In genomic region chr10:19933511-19934383, GRCm38 (mm10) we compare ENCODE assay signal across 8 mouse cellular contexts. TPM values are rescaled to one million over a fixed set of nuclear protein-coding genes. Genes with fewer than 3 reads are reported as not detected.
DNase-seq lines count a peak whose midpoint lies in the region; ATAC-seq and TF ChIP-seq lines count a peak whose summit lies in the region.

No protein-coding gene starts in this region.

- under 1% methylated on average over 95 of the region's 97 CpGs for WGBS in lung, adult 2 months
- under 1% methylated on average over 88 of the region's 97 CpGs for WGBS in neural tube, embryonic 14.5 days

- H3K27me3 ChIP-seq in neural tube, embryonic 14.5 days (ENCODE audit: control insufficient read depth, insufficient read depth, low read length): peaks cover 10% of the 10 kb centered on the region
- no peaks in the 10 kb centered on the region for H3K27me3 ChIP-seq in testis, adult 2 months (ENCODE audit: control insufficient read depth, insufficient read depth, low read length)

- no peak for TF ChIP-seq CTCF in lung, adult 2 months (IDR thresholded peaks at IDR 0.05; ENCODE audit: insufficient read depth, low read length)
- no peak for TF ChIP-seq CTCF in testis, adult 2 months (IDR thresholded peaks at IDR 0.05; ENCODE audit: control insufficient read depth, insufficient read depth, insufficient replicate concordance, low read depth, low read length)

- ATAC-seq in CD4-positive, CD25-positive, alpha-beta regulatory T cell, adult 4 months: peak; percentile 81
- ATAC-seq in neural tube, embryonic 14.5 days (ENCODE audit: low read depth): peak; percentile 87

- peaks cover 2% of the 10 kb centered on the region for H3K4me1 ChIP-seq in lung, adult 2 months (ENCODE audit: control insufficient read depth, insufficient read depth, low read length)
- H3K4me1 ChIP-seq in neural tube, embryonic 14.5 days (ENCODE audit: control insufficient read depth, insufficient read depth, low read length): no peaks in the 10 kb centered on the region
- peaks cover 10% of the 10 kb centered on the region for H3K4me1 ChIP-seq in testis, adult 2 months (ENCODE audit: control insufficient read depth, insufficient read depth, low read length)

- H3K9me3 ChIP-seq in neural tube, embryonic 14.5 days (ENCODE audit: control insufficient read depth, low read length): no peaks in the 10 kb centered on the region

- no peaks in the 10 kb centered on the region for H3K36me3 ChIP-seq in neural tube, embryonic 14.5 days (ENCODE audit: control insufficient read depth, insufficient read depth, low read length)
- H3K36me3 ChIP-seq in testis, adult 2 months (ENCODE audit: control insufficient read depth, insufficient read depth, low read length): no peaks in the 10 kb centered on the region

- peak overlapping the region; percentile 93 for H3K4me3 ChIP-seq in lung, adult 2 months (replicated peaks; ENCODE audit: extremely low read depth, low read depth, low read length)
- peak overlapping the region; percentile 64 for H3K4me3 ChIP-seq in neural tube, embryonic 14.5 days (ENCODE audit: low read depth, low read length)
- peak overlapping the region; percentile 88 for H3K4me3 ChIP-seq in testis, adult 2 months (ENCODE audit: control insufficient read depth, low read depth, low read length)

- peak overlapping the region; percentile 60 for H3K9ac ChIP-seq in neural tube, embryonic 14.5 days (replicated peaks; ENCODE audit: low read depth, low read length)

- H3K27ac ChIP-seq in neural tube, embryonic 14.5 days (ENCODE audit: low read depth, low read length): peak overlapping the region; percentile 64
- H3K27ac ChIP-seq in testis, adult 2 months (ENCODE audit: control insufficient read depth, insufficient read depth, low read depth, low read length): peak overlapping the region; percentile 75

- H3K4me2 ChIP-seq in neural tube, embryonic 14.5 days (ENCODE audit: low read depth, low read length): peak overlapping the region; percentile 91

- peak; percentile 86 for DNase-seq in cerebellum, adult 11 months
- peak; percentile 56 for DNase-seq in forelimb bud, embryonic 11.5 days (ENCODE audit: low read depth, low spot score)
- peak; percentile 83 for DNase-seq in heart, postnatal 4 days
- peak; percentile 50 to 60 for DNase-seq in layer of hippocampus, adult 8-10 months (ENCODE audit: low spot score in 2 of 2)
- peak; percentile 87 for DNase-seq in lung, adult 2 months

- peak; percentile 56; the same call in 1 of the 2 replicates for TF ChIP-seq POLR2A in lung, adult 2 months (IDR thresholded peaks at IDR 0.05; ENCODE audit: borderline replicate concordance, extremely low read depth, low read depth, low read length)
- TF ChIP-seq POLR2A in testis, adult 2 months (IDR thresholded peaks at IDR 0.05; ENCODE audit: control insufficient read depth, low read depth, low read length): peak; percentile 5; the same call in 1 of the 2 replicates

RNA-seq across cellular contexts. Expression of gene Map3k5, which starts 0.5 kb away (rescaled TPM):
- polyA plus RNA-seq in CD4-positive, CD25-positive, alpha-beta regulatory T cell, adult 4 months (2017; shearing (Covaris generic)): 10 to 100 TPM; 13.6 to 14.5 TPM
- total RNA-seq in heart, postnatal 4 days (2021): 10 to 100 TPM; 27.7 to 28.3 TPM
- 10 to 100 TPM; 24.6 to 33.6 (median 24.8) TPM for total RNA-seq in layer of hippocampus, adult 8-10 months (2022)
- polyA plus RNA-seq in lung, adult 2 months (2012; rRNA removed): 6.4 and 9.5 TPM in 2 replicates
- 1.7 and 1.9 TPM in 2 replicates for polyA plus RNA-seq in neural tube, embryonic 14.5 days (2014; fragmentation: Nextera tagmentation; extraction: Ambion mirVana)
- polyA plus RNA-seq in testis, adult 2 months (2012; rRNA removed): 0.93 and 1.0 TPM in 2 replicates

RNA-seq across cellular contexts. Expression of gene Pex7, which starts 26.3 kb away (rescaled TPM):
- polyA plus RNA-seq in CD4-positive, CD25-positive, alpha-beta regulatory T cell, adult 4 months (2017; shearing (Covaris generic)): 1 to 10 TPM; 3.0 to 5.1 TPM
- 10 to 100 TPM; 24.0 to 24.2 TPM for total RNA-seq in heart, postnatal 4 days (2021)
- 10 to 100 TPM; 20.8 to 24.8 (median 23.2) TPM for total RNA-seq in layer of hippocampus, adult 8-10 months (2022)
- 24.9 and 36.7 TPM in 2 replicates for polyA plus RNA-seq in lung, adult 2 months (2012; rRNA removed)
- polyA plus RNA-seq in neural tube, embryonic 14.5 days (2014; fragmentation: Nextera tagmentation; extraction: Ambion mirVana): 33.8 and 35.0 TPM in 2 replicates
- polyA plus RNA-seq in testis, adult 2 months (2012; rRNA removed): 16.3 and 19.8 TPM in 2 replicates

Comparison
In these comparisons a context has a peak if more than half of its experiments do, and no peak if none do; other contexts are left out.
1. Peak in every context shown above with its lines: DNase-seq, ATAC-seq, H3K4me3 ChIP-seq and H3K27ac ChIP-seq.